Comparison of ENCODE assay signal across 19 mouse cellular contexts in the genomic region with DNA sequence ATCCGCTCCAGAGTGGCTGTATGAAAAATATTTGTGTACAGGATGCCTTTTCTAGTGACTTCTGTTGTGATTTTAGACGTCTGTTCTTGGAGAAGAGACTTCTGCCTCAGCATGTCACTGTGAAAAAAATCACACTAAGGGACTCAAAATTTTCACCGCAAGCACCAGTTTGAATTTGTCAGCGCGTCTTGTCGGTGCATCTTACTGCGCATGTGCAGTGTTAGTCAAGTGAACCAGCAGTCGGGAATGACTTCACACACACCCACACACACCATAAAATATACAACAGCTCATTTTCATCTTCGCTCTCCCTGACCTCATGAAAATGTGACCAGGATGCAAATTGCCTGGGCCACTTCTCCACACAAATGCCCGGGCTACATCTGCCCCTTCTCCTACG.
A peak's percentile ranks its signal among the peaks of the same experiment; 100 is the strongest.
DNase-seq lines count a peak whose midpoint lies in the region; ATAC-seq and TF ChIP-seq lines count a peak whose summit lies in the region.
"Had no signal": no experiment of that assay in that cellular context is flagged by ENCODE, and none has a peak within 500 bp of the region (broad histone marks: within the 10 kb centered on the region; RNA-seq: fewer than 3 reads in every experiment).

No protein-coding gene starts in this region.

- no peak for ATAC-seq in hindbrain, embryonic 14.5 days (ENCODE audit: low FRiP score)
- ATAC-seq in hindbrain, embryonic 16.5 days: no peak
- no peak for ATAC-seq in midbrain, embryonic 14.5 days (ENCODE audit: low FRiP score, low TSS enrichment)
- no peak for ATAC-seq in midbrain, postnatal 0 days (ENCODE audit: low FRiP score)
- ATAC-seq: inflammation-experienced regulatory T-cells, adult 6 months had no signal

- H3K9me3 ChIP-seq in hindbrain, embryonic 14.5 days (ENCODE audit: control insufficient read depth, low read length): peaks cover 9% of the 10 kb centered on the region; the same call in 1 of the 2 replicates
- H3K9me3 ChIP-seq in hindbrain, embryonic 16.5 days (ENCODE audit: control insufficient read depth, low read length): no peaks in the 10 kb centered on the region
- peaks cover 8% of the 10 kb centered on the region for H3K9me3 ChIP-seq in midbrain, embryonic 14.5 days (ENCODE audit: control insufficient read depth, low read length)
- no peaks in the 10 kb centered on the region for H3K9me3 ChIP-seq in midbrain, postnatal 0 days (ENCODE audit: low read length)
- no peaks in the 10 kb centered on the region for H3K9me3 ChIP-seq in E14TG2a.4 (ENCODE audit: low read length)

- H3K27ac ChIP-seq in hindbrain, embryonic 14.5 days: 0 out of 2 replicates have a peak overlapping the region, but pooled peaks have one; percentile 11
- H3K27ac ChIP-seq in hindbrain, embryonic 16.5 days (ENCODE audit: low read depth, low read length): no peak overlapping the region
- H3K27ac ChIP-seq in midbrain, embryonic 14.5 days (replicated peaks; ENCODE audit: low read depth, low read length): 0 out of 2 replicates have a peak overlapping the region, but pooled peaks have one; percentile 26
- no peak overlapping the region for H3K27ac ChIP-seq in midbrain, postnatal 0 days (ENCODE audit: low read depth, low read length)
- H3K27ac ChIP-seq: heart, adult 2 months; hindbrain, embryonic 12.5 days; liver, embryonic 13.5 days had no signal

- no peak overlapping the region for H3K4me2 ChIP-seq in hindbrain, embryonic 14.5 days (replicated peaks)
- H3K4me2 ChIP-seq in hindbrain, embryonic 16.5 days (ENCODE audit: low read length): no peak overlapping the region
- H3K4me2 ChIP-seq in midbrain, embryonic 14.5 days (ENCODE audit: low read length): no peak overlapping the region
- no peak overlapping the region for H3K4me2 ChIP-seq in midbrain, postnatal 0 days (ENCODE audit: low read depth, low read length, poor library complexity, severe bottlenecking)
- H3K4me2 ChIP-seq: hindbrain, embryonic 12.5 days; liver, embryonic 13.5 days had no signal

- no peak for TF ChIP-seq CTCF in midbrain, postnatal 0 days (IDR thresholded peaks at IDR 0.05)
- TF ChIP-seq CTCF in E14TG2a.4 (conservative IDR thresholded peaks at IDR 0.05; ENCODE audit: low read length): no peak

- H3K9ac ChIP-seq in hindbrain, embryonic 14.5 days: no peak overlapping the region
- H3K9ac ChIP-seq in hindbrain, embryonic 16.5 days (ENCODE audit: low read depth, low read length): no peak overlapping the region
- H3K9ac ChIP-seq in midbrain, embryonic 14.5 days (replicated peaks; ENCODE audit: low read length): no peak overlapping the region
- H3K9ac ChIP-seq in midbrain, postnatal 0 days (replicated peaks; ENCODE audit: low read length, poor library complexity, severe bottlenecking): no peak overlapping the region
- H3K9ac ChIP-seq: hindbrain, embryonic 12.5 days; liver, embryonic 13.5 days had no signal

- 0 out of 2 replicates have a peak, but pooled peaks cover 3% of the 10 kb centered on the region for H3K4me1 ChIP-seq in hindbrain, embryonic 14.5 days (replicated peaks; ENCODE audit: control insufficient read depth, insufficient read depth, low read length)
- H3K4me1 ChIP-seq in hindbrain, embryonic 16.5 days (ENCODE audit: control insufficient read depth, insufficient read depth, low read depth, low read length): no peaks in the 10 kb centered on the region
- H3K4me1 ChIP-seq in midbrain, embryonic 14.5 days (ENCODE audit: control insufficient read depth, insufficient read depth, low read length): no peaks in the 10 kb centered on the region
- no peaks in the 10 kb centered on the region for H3K4me1 ChIP-seq in midbrain, postnatal 0 days (ENCODE audit: insufficient read depth, low read length)
- H3K4me1 ChIP-seq in E14TG2a.4 (replicated peaks; ENCODE audit: low read depth, low read length): 0 out of 2 replicates have a peak, but pooled peaks cover 5% of the 10 kb centered on the region
- H3K4me1 ChIP-seq: hindbrain, embryonic 12.5 days; liver, embryonic 13.5 days had no signal

- no peaks in the 10 kb centered on the region for H3K27me3 ChIP-seq in hindbrain, embryonic 14.5 days (ENCODE audit: control insufficient read depth, insufficient read depth, low read length)
- H3K27me3 ChIP-seq in hindbrain, embryonic 16.5 days (replicated peaks; ENCODE audit: control insufficient read depth, insufficient read depth, low read length): no peaks in the 10 kb centered on the region
- H3K27me3 ChIP-seq in midbrain, embryonic 14.5 days (ENCODE audit: control insufficient read depth, insufficient read depth, low read length): no peaks in the 10 kb centered on the region
- no peaks in the 10 kb centered on the region for H3K27me3 ChIP-seq in midbrain, postnatal 0 days (ENCODE audit: insufficient read depth, low read length)
- no peaks in the 10 kb centered on the region for H3K27me3 ChIP-seq in E14TG2a.4 (ENCODE audit: insufficient read depth, low read length)
- H3K27me3 ChIP-seq: hindbrain, embryonic 12.5 days; liver, embryonic 13.5 days had no signal

- WGBS in hindbrain, embryonic 14.5 days: 90% methylated on average over 11 of the region's 11 CpGs
- WGBS in hindbrain, embryonic 16.5 days: 92% methylated on average over 11 of the region's 11 CpGs
- WGBS in midbrain, embryonic 14.5 days: 85% methylated on average over 11 of the region's 11 CpGs
- 75% methylated on average over 11 of the region's 11 CpGs for WGBS in midbrain, postnatal 0 days

- peaks cover 30% of the 10 kb centered on the region for H3K36me3 ChIP-seq in hindbrain, embryonic 14.5 days (replicated peaks; ENCODE audit: control insufficient read depth, insufficient read depth)
- peaks cover 17% of the 10 kb centered on the region for H3K36me3 ChIP-seq in hindbrain, embryonic 16.5 days (ENCODE audit: control insufficient read depth, insufficient read depth, low read length)
- H3K36me3 ChIP-seq in midbrain, embryonic 14.5 days (ENCODE audit: control insufficient read depth, insufficient read depth, low read length): peaks cover 31% of the 10 kb centered on the region
- peaks cover 9% of the 10 kb centered on the region; the same call in 1 of the 2 replicates for H3K36me3 ChIP-seq in midbrain, postnatal 0 days (ENCODE audit: insufficient read depth, low read length)
- peaks cover 19% of the 10 kb centered on the region for H3K36me3 ChIP-seq in E14TG2a.4 (ENCODE audit: insufficient read depth, low read length)

- no peak for DNase-seq in hindbrain, embryonic 14.5 days (ENCODE audit: low spot score)
- DNase-seq in midbrain, embryonic 14.5 days: no peak
- DNase-seq in midbrain, postnatal 0 days (ENCODE audit: low spot score): no peak
- peak; percentile 68 for DNase-seq in R1 (ENCODE audit: low read depth, low spot score)
- DNase-seq in embryo, embryonic 10.5 days (ENCODE audit: low spot score): no peak
- DNase-seq: adrenal gland, postnatal 10 days; cerebellum, adult 9-10 months; gastrocnemius, postnatal 25 days; heart, adult 2 months; kidney, adult 18-20 months; kidney, postnatal 4 days; layer of hippocampus, adult 9-11 months; liver, embryonic 13.5 days; lung, adult 2 months; lung, postnatal 14 days had no signal

- H3K4me3 ChIP-seq in hindbrain, embryonic 14.5 days (replicated peaks; ENCODE audit: low read length): no peak overlapping the region
- H3K4me3 ChIP-seq in hindbrain, embryonic 16.5 days (ENCODE audit: low read length): no peak overlapping the region
- H3K4me3 ChIP-seq in midbrain, embryonic 14.5 days (replicated peaks; ENCODE audit: low read depth, low read length): no peak overlapping the region
- H3K4me3 ChIP-seq in midbrain, postnatal 0 days (ENCODE audit: low read depth, low read length): no peak overlapping the region
- peak overlapping the region; percentile 14; the same call in 1 of the 2 replicates for H3K4me3 ChIP-seq in E14TG2a.4 (replicated peaks; ENCODE audit: low read length)
- H3K4me3 ChIP-seq: heart, adult 2 months; hindbrain, embryonic 12.5 days; liver, embryonic 13.5 days had no signal

Comparison
In these comparisons a context has a peak if more than half of its experiments do, and no peak if none do; other contexts are left out.
1. H3K27ac ChIP-seq: peak in hindbrain, embryonic 14.5 days (single experiment) and midbrain, embryonic 14.5 days (single experiment); none in hindbrain, embryonic 16.5 days (single experiment) and midbrain, postnatal 0 days (single experiment).